Mouse (Mus musculus): ENCODE data around the gene Scgb1b18. TPM values are rescaled to one million over a fixed set of nuclear protein-coding genes. Genes with fewer than 3 reads are reported as not detected.
"Not testable (repeated sequence)": the region's sequence is repeated elsewhere in the genome, so short reads cannot be mapped to it uniquely, and the experiment has no call there.

Gene Scgb1b18
- not detected in 2 replicates for total RNA-seq (2021)
- long read RNA-seq, experiment 1 = 0 reads
- long read RNA-seq, experiment 2 = 0 reads

- not testable (repeated sequence) for DNase-seq
Observed at GRCm38 (mm10) chr7:33185268-33185667, at the start of gene Scgb1b18. Scgb1b18 (plus strand) TSS chr7:33185568.

DNA sequence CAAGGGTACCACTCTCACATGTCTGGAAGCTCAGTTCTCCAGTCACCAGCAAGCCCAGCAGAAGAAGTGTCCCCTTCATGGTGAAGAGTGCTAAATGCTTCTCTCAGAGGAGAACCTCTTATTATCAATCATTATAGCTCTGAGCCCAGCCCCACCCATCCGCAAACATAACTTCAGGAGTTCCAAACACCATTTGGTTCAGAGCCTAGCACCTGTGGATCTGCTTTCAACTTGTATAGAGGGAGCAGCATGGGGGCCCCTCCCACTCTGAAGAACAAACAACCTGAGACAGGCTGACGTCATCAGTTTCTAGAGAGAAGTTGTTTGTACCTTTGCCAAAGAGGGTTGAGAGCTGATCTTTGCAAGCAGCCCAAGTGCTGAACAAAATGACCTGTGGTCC, 11.6 kb upstream of the Scgb1b18 start, which contains the start of gene Scgb2b18:
Gene Scgb2b18 (minus strand): TSS at position 101 of the 400 bp plus-strand sequence.
- not testable (repeated sequence) for DNase-seq

Other genes starting within 250 kb of the Scgb1b18 start
- gene Scgb2b17, start 129.0 kb upstream of the Scgb1b18 start, total RNA-seq (2021) = not detected in 2 replicates
- not detected in 2 replicates for gene Scgb1b17, start 122.1 kb upstream of the Scgb1b18 start, total RNA-seq (2021)
- gene Scgb2b18, start 11.7 kb upstream of the Scgb1b18 start, total RNA-seq (2021) = not detected in 2 replicates
- gene Scgb2b19, start 94.8 kb downstream of the Scgb1b18 start, total RNA-seq (2021) = not detected in 2 replicates
- not detected in 2 replicates for gene Scgb1b19, start 101.7 kb downstream of the Scgb1b18 start, total RNA-seq (2021)
- not detected in 2 replicates for gene Scgb2b20, start 180.8 kb downstream of the Scgb1b18 start, total RNA-seq (2021)
- gene Scgb1b20, start 187.7 kb downstream of the Scgb1b18 start, total RNA-seq (2021) = not detected in 2 replicates